Mouse (Mus musculus): Measurements from ENCODE around the gene Kcnj4.

Kcnj4 gene

GRCm38 (mm10) chr15:79435191-79435671 is 69.8 kb downstream of the Kcnj4 start:
- in situ Hi-C loops (cut with MboI, MseI): no loop called here
